Mouse (Mus musculus): ENCODE measurements around the gene Stk39.

- no peak for TF ChIP-seq CTCF (IDR thresholded peaks at IDR 0.05; ENCODE audit: low read depth)
- TF ChIP-seq EP300 (IDR thresholded peaks at IDR 0.05; ENCODE audit: low read depth) = no peak
These were observed 311.5 kb downstream of the Stk39 start for GRCm38 (mm10) chr2:68160566-68160965.

Data from liver, embryonic 14.5 days (tissue).